Mouse (Mus musculus) MEL (cell line): Measurements from ENCODE around the gene Rnaseh2b. TPM values are rescaled to one million over a fixed set of nuclear protein-coding genes. Genes with fewer than 3 reads are reported as not detected.

Source experiments
- DNase-seq: peaks from one replicate; pipeline ENCODE4 v3.0.0; 2011; ENCODE audit warnings: low read depth, low spot score
- H3K27ac ChIP-seq: 2 replicates; pipeline ENCODE4 v1.5.1; 2012; ENCODE audit warnings: low read depth, mild to moderate bottlenecking, control low read depth, low read length, moderate library complexity; ENCODE audit not compliant: control insufficient read depth
- H3K27me3 ChIP-seq, 2 experiments: fragments of 150-350 bp in 1 of 2; sonication (generic) in 1 of 2; 2 replicates each; pipeline ENCODE4 v1.6.1; 2012; ENCODE audit warnings: low read length in 2 of 2, mild to moderate bottlenecking in 2 of 2, improper control_type of control experiment in 1 of 2, moderate library complexity in 1 of 2; ENCODE audit not compliant: insufficient read depth in 2 of 2, control insufficient read depth in 1 of 2
- H3K36me3 ChIP-seq, 2 experiments: 2 replicates each; pipeline ENCODE4 v1.6.1; 2012 to 2014; ENCODE audit warnings: low read length in 2 of 2, improper control_type of control experiment in 1 of 2, inconsistent platforms in 1 of 2, mild to moderate bottlenecking in 1 of 2; ENCODE audit not compliant: insufficient read depth in 2 of 2, control insufficient read depth in 1 of 2
- H3K4me1 ChIP-seq, 2 experiments: fragments of 150-350 bp in 1 of 2; sonication (generic) in 1 of 2; 2 replicates each; pipeline ENCODE4 v1.6.1; 2012; ENCODE audit warnings: low read length in 2 of 2, improper control_type of control experiment in 1 of 2, mild to moderate bottlenecking in 1 of 2; ENCODE audit not compliant: insufficient read depth in 2 of 2, control insufficient read depth in 1 of 2
- H3K4me3 ChIP-seq, 2 experiments: fragments of 150-350 bp in 1 of 2; sonication (generic) in 1 of 2; 2 replicates each; pipeline ENCODE4 v1.5.1; 2012; ENCODE audit warnings: low read depth in 2 of 2, low read length in 2 of 2, mild to moderate bottlenecking in 2 of 2, moderate library complexity in 2 of 2, control low read depth in 1 of 2, improper control_type of control experiment in 1 of 2; ENCODE audit not compliant: control insufficient read depth in 1 of 2, insufficient read depth in 1 of 2
- H3K79me2 ChIP-seq: 2 replicates; pipeline ENCODE4 v1.6.1; 2012; ENCODE audit warnings: mild to moderate bottlenecking, low read length, moderate library complexity; ENCODE audit not compliant: control insufficient read depth, poor library complexity, insufficient read depth
- H3K9ac ChIP-seq: 2 replicates; pipeline ENCODE4 v1.6.1; 2012; ENCODE audit warnings: low read depth, mild to moderate bottlenecking, control low read depth, low read length, moderate library complexity; ENCODE audit not compliant: control insufficient read depth, poor library complexity, severe bottlenecking
- H3K9me3 ChIP-seq: fragments of 150-350 bp; sonication (generic); replicated peaks from 2 replicates; pipeline ENCODE4 v1.6.1; 2012; ENCODE audit warnings: mild to moderate bottlenecking, low read length, improper control_type of control experiment, moderate library complexity; ENCODE audit not compliant: insufficient read depth
- CHD1 ChIP-seq: IDR thresholded peaks from 2 replicates; pipeline ENCODE4 v1.6.1; 2012; ENCODE audit warnings: low read depth, mild to moderate bottlenecking, inconsistent platforms, low read length, improper control_type of control experiment
- CTCF ChIP-seq, 3 experiments: IDR thresholded peaks in 2 of 3; conservative IDR thresholded peaks in 1 of 3; 2 replicates each; pipeline ENCODE4 v1.5.1; 2011 to 2012; ENCODE audit warnings: low read length in 3 of 3, low read depth in 2 of 3, mild to moderate bottlenecking in 2 of 3, improper control_type of control experiment in 1 of 3, inconsistent platforms in 1 of 3, mixed read lengths in 1 of 3, moderate library complexity in 1 of 3; ENCODE audit not compliant: control insufficient read depth in 1 of 3, insufficient read depth in 1 of 3, poor library complexity in 1 of 3, severe bottlenecking in 1 of 3
- EP300 ChIP-seq, 2 experiments: IDR thresholded peaks; 2 replicates each; pipeline ENCODE4 v1.6.1; 2011; ENCODE audit warnings: improper control_type of control experiment in 2 of 2, low read length in 2 of 2, low read depth in 1 of 2, mild to moderate bottlenecking in 1 of 2
- ETS1 ChIP-seq: IDR thresholded peaks from 2 replicates; pipeline ENCODE4 v1.6.1; 2012; ENCODE audit warnings: low read depth, mild to moderate bottlenecking, inconsistent platforms, low read length, improper control_type of control experiment, moderate library complexity
- GABPA ChIP-seq: IDR thresholded peaks from 2 replicates; pipeline ENCODE4 v1.6.1; 2012; ENCODE audit warnings: low read depth, mild to moderate bottlenecking, inconsistent platforms, low read length, improper control_type of control experiment, moderate library complexity
- GATA1 ChIP-seq: IDR thresholded peaks from 2 replicates; pipeline ENCODE4 v1.6.1; 2011; ENCODE audit warnings: low read depth, low read length, improper control_type of control experiment
- JUND ChIP-seq: IDR thresholded peaks from 2 replicates; pipeline ENCODE4 v1.6.1; 2011; ENCODE audit warnings: low read depth, mild to moderate bottlenecking, improper control_type of control experiment, low read length
- MAFK ChIP-seq: IDR thresholded peaks from 2 replicates; pipeline ENCODE4 v1.6.1; 2011; ENCODE audit warnings: low read depth, mild to moderate bottlenecking, low read length, improper control_type of control experiment, borderline replicate concordance
- MAX ChIP-seq: IDR thresholded peaks from 2 replicates; pipeline ENCODE4 v1.6.1; 2011; ENCODE audit warnings: low read length, improper control_type of control experiment
- MEF2A ChIP-seq: IDR thresholded peaks from 2 replicates; pipeline ENCODE4 v1.6.1; 2014; ENCODE audit warnings: low read depth, mild to moderate bottlenecking, inconsistent platforms, low read length, improper control_type of control experiment; ENCODE audit not compliant: poor library complexity, insufficient replicate concordance, severe bottlenecking; ENCODE audit errors: extremely low read depth
- MYB ChIP-seq: IDR thresholded peaks from 2 replicates; pipeline ENCODE4 v1.6.1; 2011; ENCODE audit warnings: mild to moderate bottlenecking, low read depth, low read length, improper control_type of control experiment
- NRF1 ChIP-seq: IDR thresholded peaks from 2 replicates; pipeline ENCODE4 v1.6.1; 2014; ENCODE audit warnings: low read depth, mild to moderate bottlenecking, inconsistent platforms, low read length, improper control_type of control experiment, moderate library complexity; ENCODE audit not compliant: poor library complexity, insufficient read depth, severe bottlenecking
- POLR2A ChIP-seq, 2 experiments: IDR thresholded peaks; 2 replicates each; pipeline ENCODE4 v1.6.1; 2011 to 2012; ENCODE audit warnings: low read length in 2 of 2, mild to moderate bottlenecking in 2 of 2, control low read depth in 1 of 2, improper control_type of control experiment in 1 of 2, low read depth in 1 of 2, moderate library complexity in 1 of 2; ENCODE audit not compliant: control insufficient read depth in 1 of 2, insufficient read depth in 1 of 2, poor library complexity in 1 of 2
- POLR2AphosphoS2 ChIP-seq: IDR thresholded peaks from 2 replicates; pipeline ENCODE4 v1.6.1; 2011; ENCODE audit warnings: low read length, improper control_type of control experiment
- RCOR1 ChIP-seq: IDR thresholded peaks from 2 replicates; pipeline ENCODE4 v1.6.1; 2012; ENCODE audit warnings: low read depth, mild to moderate bottlenecking, inconsistent platforms, low read length, improper control_type of control experiment
- SIN3A ChIP-seq: IDR thresholded peaks from 2 replicates; pipeline ENCODE4 v1.6.1; 2012; ENCODE audit warnings: low read length, improper control_type of control experiment, inconsistent platforms
- TAL1 ChIP-seq: IDR thresholded peaks from 2 replicates; pipeline ENCODE4 v1.6.1; 2012; ENCODE audit warnings: mild to moderate bottlenecking, inconsistent platforms, low read length, moderate library complexity, mixed read lengths
- TBP ChIP-seq: IDR thresholded peaks from 2 replicates; pipeline ENCODE4 v1.8.0; 2011; ENCODE audit warnings: low read depth, low read length, improper control_type of control experiment
- TCF12 ChIP-seq: IDR thresholded peaks from 2 replicates; pipeline ENCODE4 v1.6.1; 2014; ENCODE audit warnings: low read depth, mild to moderate bottlenecking, inconsistent platforms, low read length, improper control_type of control experiment, moderate library complexity
- USF1 ChIP-seq: IDR thresholded peaks from 2 replicates; pipeline ENCODE4 v1.6.1; 2014; ENCODE audit warnings: low read depth, mild to moderate bottlenecking, inconsistent platforms, low read length, improper control_type of control experiment, moderate library complexity
- USF2 ChIP-seq, 2 experiments: IDR thresholded peaks; 2 replicates each; pipeline ENCODE4 v1.6.1; 2011 to 2012; ENCODE audit warnings: improper control_type of control experiment in 2 of 2, low read length in 2 of 2, borderline replicate concordance in 1 of 2, inconsistent platforms in 1 of 2, low read depth in 1 of 2, mild to moderate bottlenecking in 1 of 2; ENCODE audit not compliant: insufficient read depth in 1 of 2
- ZKSCAN1 ChIP-seq: IDR thresholded peaks from 2 replicates; pipeline ENCODE4 v1.6.1; 2012; ENCODE audit warnings: low read depth, mild to moderate bottlenecking, inconsistent platforms, low read length, improper control_type of control experiment, moderate library complexity
- ZMIZ1 ChIP-seq: IDR thresholded peaks from 2 replicates; pipeline ENCODE4 v1.6.1; 2012; ENCODE audit warnings: low read depth, mild to moderate bottlenecking, inconsistent platforms, low read length, improper control_type of control experiment, moderate library complexity
- polyA plus RNA-seq, 2 experiments: library from polyadenylated mRNA; stranded (reverse) in 1 of 2; unstranded in 1 of 2; fragments of >175 nt in 1 of 2; fragments of >200 nt in 1 of 2; gene quantifications; 2 replicates each; pipeline versions ENCODE4 v1.2.1 to v1.2.4; 2012; ENCODE audit warnings: low replicate concordance in 2 of 2, low read depth in 1 of 2; ENCODE audit not compliant: insufficient read length in 2 of 2, insufficient read depth in 1 of 2, missing spikeins in 1 of 2
- total RNA-seq: library from RNA; depleted of rRNA; stranded (reverse); fragments of 300-350 nt; gene quantifications from 2 replicates; pipeline ENCODE4 v1.2.3, GENCODE M21; 2012

The Rnaseh2b gene
- total and polyA plus RNA-seq, 3 experiments, result 50.2 to 412 (median 88.2) TPM

GRCm38 (mm10) chr14:62329631-62330030 lies 37.2 kb downstream of the Rnaseh2b start:
- H3K4me1 ChIP-seq, result peaks cover 5 to 13% of the 10 kb centered on the region in 2 experiments; a peak in 3 of 4 replicates
- H3K27me3 ChIP-seq, result no peaks in the 10 kb centered on the region
- TF ChIP-seq ZKSCAN1 (no peak), POLR2AphosphoS2 (no peak), SIN3A (no peak), RCOR1 (no peak), POLR2A (IDR thresholded peaks at IDR 0.05; ENCODE audit: control insufficient read depth in 1 of 2, insufficient read depth in 1 of 2, low read depth in 1 of 2, low read length in 2 of 2, poor library complexity in 1 of 2) (no peak), MYB (no peak), CHD1 (no peak), ETS1 (no peak), MAX (no peak), ZMIZ1 (no peak), GABPA (no peak), TCF12 (no peak), USF2 (IDR thresholded peaks at IDR 0.05; ENCODE audit: borderline replicate concordance in 1 of 2, insufficient read depth in 1 of 2, low read depth in 1 of 2, low read length in 2 of 2) (no peak), TAL1 (no peak), CTCF (IDR thresholded peaks at IDR 0.05 in 2 of 3, conservative IDR thresholded peaks at IDR 0.05 in 1 of 3; ENCODE audit: control insufficient read depth in 1 of 3, insufficient read depth in 1 of 3, low read depth in 2 of 3, low read length in 3 of 3, poor library complexity in 1 of 3, severe bottlenecking in 1 of 3) (no peak), MEF2A (no peak), GATA1 (no peak), NRF1 (no peak), TBP (no peak), JUND (no peak)
- TF ChIP-seq, all 39 proteins: peak for 0
- Histone ChIP-seq H3K4me3 (no peak overlapping the region), H3K27ac (no peak overlapping the region), H3K79me2 (peaks cover 24% of the 10 kb centered on the region), H3K9ac (no peak overlapping the region), H3K36me3 (peaks cover 0 to 13% of the 10 kb centered on the region in 2 experiments; a peak in 2 of 4 replicates), H3K9me3 (no peaks in the 10 kb centered on the region)
- no peak for DNase-seq

- Histone ChIP-seq H3K27ac (peak overlapping the region; percentile 94), H3K9me3 (no peaks in the 10 kb centered on the region)
- TF ChIP-seq USF1, result peak; percentile 0; the same call in 1 of the 2 replicates
- TF ChIP-seq MAFK, result no peak
- no peak for TF ChIP-seq EP300 (IDR thresholded peaks at IDR 0.05; ENCODE audit: low read depth in 1 of 2, low read length in 2 of 2)
- TF ChIP-seq, all 39 proteins: peak for 1
- Histone ChIP-seq H3K79me2 (peaks cover 33% of the 10 kb centered on the region), H3K4me1 (peaks cover 5 to 13% of the 10 kb centered on the region in 2 experiments; a peak in 3 of 4 replicates), H3K27me3 (no peaks in the 10 kb centered on the region), H3K4me3 (peak overlapping the region; percentile 64 to 93), H3K9ac (peak overlapping the region; percentile 88), H3K36me3 (peaks cover 0 to 13% of the 10 kb centered on the region in 2 experiments; a peak in 2 of 4 replicates)
- no peak for DNase-seq
These were observed 39.1 kb downstream of the Rnaseh2b start for GRCm38 (mm10) chr14:62331457-62331856.
